ENCODE assay signal across 16 mouse cellular contexts in genomic region chr16:95284085-95284727, GRCm38 (mm10). TPM values are rescaled to one million over a fixed set of nuclear protein-coding genes. Genes with fewer than 3 reads are reported as not detected.
DNase-seq lines count a peak whose midpoint lies in the region; ATAC-seq lines count a peak whose summit lies in the region.
"Had no signal": no experiment of that assay in that cellular context is flagged by ENCODE, and none has a peak within 500 bp of the region (broad histone marks: within the 10 kb centered on the region; RNA-seq: fewer than 3 reads in every experiment).

No protein-coding gene starts in this region.

- no peak overlapping the region for H3K27ac ChIP-seq in lung, embryonic 16.5 days (ENCODE audit: low read length)
- peak overlapping the region; percentile 72 for H3K27ac ChIP-seq in embryonic facial prominence, embryonic 15.5 days (replicated peaks)
- no peak overlapping the region for H3K27ac ChIP-seq in forebrain, embryonic 14.5 days (ENCODE audit: low read depth, low read length)
- H3K27ac ChIP-seq: hindbrain, embryonic 10.5 days; kidney, embryonic 15.5 days; lung, embryonic 15.5 days; midbrain, embryonic 13.5 days; stomach, postnatal 0 days had no signal

- WGBS in lung, embryonic 16.5 days, result 49% methylated on average over 12 of the region's 12 CpGs
- 57% methylated on average over 12 of the region's 12 CpGs for WGBS in embryonic facial prominence, embryonic 15.5 days
- WGBS in forebrain, embryonic 14.5 days, result 89% methylated on average over 12 of the region's 12 CpGs

- H3K4me1 ChIP-seq in lung, embryonic 16.5 days (replicated peaks; ENCODE audit: control insufficient read depth, insufficient read depth, low read length), result 0 out of 2 replicates have a peak, but pooled peaks cover 4% of the 10 kb centered on the region
- peaks cover 13% of the 10 kb centered on the region; the same call in 1 of the 2 replicates for H3K4me1 ChIP-seq in embryonic facial prominence, embryonic 15.5 days
- no peaks in the 10 kb centered on the region for H3K4me1 ChIP-seq in forebrain, embryonic 14.5 days (ENCODE audit: control insufficient read depth, insufficient read depth, low read length)
- H3K4me1 ChIP-seq: midbrain, embryonic 13.5 days had no signal

- H3K9ac ChIP-seq in lung, embryonic 16.5 days (ENCODE audit: low read length), result no peak overlapping the region
- no peak overlapping the region for H3K9ac ChIP-seq in embryonic facial prominence, embryonic 15.5 days
- no peak overlapping the region for H3K9ac ChIP-seq in forebrain, embryonic 14.5 days (ENCODE audit: low read length)
- H3K9ac ChIP-seq: kidney, embryonic 15.5 days; lung, embryonic 15.5 days; midbrain, embryonic 13.5 days had no signal

- no peaks in the 10 kb centered on the region for H3K36me3 ChIP-seq in lung, embryonic 16.5 days (ENCODE audit: control insufficient read depth, insufficient read depth, low read length)
- no peaks in the 10 kb centered on the region for H3K36me3 ChIP-seq in embryonic facial prominence, embryonic 15.5 days
- H3K36me3 ChIP-seq in forebrain, embryonic 14.5 days (ENCODE audit: control insufficient read depth, insufficient read depth, low read length), result no peaks in the 10 kb centered on the region
- H3K36me3 ChIP-seq: hindbrain, embryonic 10.5 days; kidney, embryonic 15.5 days; lung, embryonic 15.5 days; midbrain, embryonic 13.5 days had no signal

- DNase-seq in lung, postnatal 36 days, result no peak
- no peak for DNase-seq in forebrain, embryonic 14.5 days (ENCODE audit: low spot score)
- DNase-seq: cerebellum, adult 11-12 months; gastrocnemius, postnatal 10 days had no signal

- no peak overlapping the region for H3K4me3 ChIP-seq in lung, embryonic 16.5 days (ENCODE audit: low read length)
- no peak overlapping the region for H3K4me3 ChIP-seq in embryonic facial prominence, embryonic 15.5 days (replicated peaks)
- H3K4me3 ChIP-seq in forebrain, embryonic 14.5 days (ENCODE audit: low read depth, low read length), result no peak overlapping the region
- H3K4me3 ChIP-seq: hindbrain, embryonic 10.5 days; kidney, embryonic 15.5 days; lung, embryonic 15.5 days; midbrain, embryonic 13.5 days had no signal

- ATAC-seq in lung, embryonic 16.5 days (ENCODE audit: low read depth), result peak; percentile 31; the same call in 1 of the 2 replicates
- peak; percentile 87 for ATAC-seq in CD4-positive, CD25-positive, alpha-beta regulatory T cell, adult 4 months
- no peak for ATAC-seq in embryonic facial prominence, embryonic 15.5 days (ENCODE audit: insufficient number of reproducible peaks, low FRiP score, low TSS enrichment, low read depth)
- ATAC-seq in megakaryocyte-erythroid progenitor cell, adult 5-6 weeks (replicated peaks; ENCODE audit: low FRiP score, low TSS enrichment, poor library complexity, severe bottlenecking), result peak; percentile 26; the same call in 1 of the 2 replicates
- no peak for ATAC-seq in forebrain, embryonic 14.5 days
- ATAC-seq in cerebellum, adult (ENCODE audit: insufficient number of reproducible peaks, low FRiP score, low TSS enrichment), result no peak
- ATAC-seq: midbrain, embryonic 13.5 days; Patski had no signal

- H3K9me3 ChIP-seq in lung, embryonic 16.5 days (ENCODE audit: control insufficient read depth, low read length), result no peaks in the 10 kb centered on the region
- no peaks in the 10 kb centered on the region for H3K9me3 ChIP-seq in embryonic facial prominence, embryonic 15.5 days (replicated peaks)
- no peaks in the 10 kb centered on the region for H3K9me3 ChIP-seq in forebrain, embryonic 14.5 days (replicated peaks; ENCODE audit: control insufficient read depth, low read length)
- H3K9me3 ChIP-seq: hindbrain, embryonic 10.5 days; kidney, embryonic 15.5 days; lung, embryonic 15.5 days; midbrain, embryonic 13.5 days had no signal

- H3K27me3 ChIP-seq in lung, embryonic 16.5 days (ENCODE audit: control insufficient read depth, insufficient read depth, low read depth, low read length), result no peaks in the 10 kb centered on the region
- no peaks in the 10 kb centered on the region for H3K27me3 ChIP-seq in embryonic facial prominence, embryonic 15.5 days
- H3K27me3 ChIP-seq in forebrain, embryonic 14.5 days (replicated peaks; ENCODE audit: control insufficient read depth, insufficient read depth, low read length), result no peaks in the 10 kb centered on the region
- H3K27me3 ChIP-seq: kidney, embryonic 15.5 days; lung, embryonic 15.5 days; midbrain, embryonic 13.5 days; Patski had no signal

- no peak overlapping the region for H3K4me2 ChIP-seq in lung, embryonic 16.5 days (ENCODE audit: low read depth, low read length)
- H3K4me2 ChIP-seq in embryonic facial prominence, embryonic 15.5 days (replicated peaks), result no peak overlapping the region
- no peak overlapping the region for H3K4me2 ChIP-seq in forebrain, embryonic 14.5 days (ENCODE audit: low read length)
- H3K4me2 ChIP-seq: kidney, embryonic 15.5 days; liver, embryonic 11.5 days; lung, embryonic 15.5 days; midbrain, embryonic 13.5 days had no signal

RNA-seq across cellular contexts. Expression of gene Kcnj15, which starts 26.8 kb away (rescaled TPM):
- polyA plus RNA-seq in lung, embryonic 16.5 days (2015; fragmentation: Nextera tagmentation; extraction: Ambion mirVana), result 4.0 and 4.3 TPM in 2 replicates
- polyA plus RNA-seq in CD4-positive, CD25-positive, alpha-beta regulatory T cell, adult 4 months (2017; shearing (Covaris generic)), result 1 to 10 TPM; 1.3 to 1.6 TPM
- polyA plus RNA-seq in embryonic facial prominence, embryonic 15.5 days (2015; fragmentation: Nextera tagmentation; extraction: Ambion mirVana), result 4.4 and 4.7 TPM in 2 replicates
- total RNA-seq in megakaryocyte-erythroid progenitor cell, adult 5-6 weeks (2014; fragmentation: Nextera tagmentation), result not detected in 2 replicates
- total RNA-seq in megakaryocyte-erythroid progenitor cell, adult 5-6 weeks (2017), result not detected in 2 replicates
- polyA plus RNA-seq in forebrain, embryonic 14.5 days (2014; fragmentation: Nextera tagmentation; extraction: Ambion mirVana), result 0.06 and 0.19 TPM in 2 replicates

Comparison
In these comparisons a context has a peak if more than half of its experiments do, and no peak if none do; other contexts are left out.
1. ATAC-seq: peak in lung, embryonic 16.5 days (single experiment), CD4-positive, CD25-positive, alpha-beta regulatory T cell, adult 4 months (single experiment) and megakaryocyte-erythroid progenitor cell, adult 5-6 weeks (single experiment); none in embryonic facial prominence, embryonic 15.5 days (single experiment), forebrain, embryonic 14.5 days (single experiment) and cerebellum, adult (single experiment).